Mouse (Mus musculus) embryonic fibroblast, embryonic 13.5 days (primary cell): Measurements from ENCODE around the gene Art4.

Source experiments
- CTCF ChIP-seq: IDR thresholded peaks from 2 replicates; pipeline ENCODE4 v1.5.1; 2011; ENCODE audit warnings: mild to moderate bottlenecking, control low read depth, low read length, moderate library complexity, borderline replicate concordance; ENCODE audit not compliant: insufficient read depth
- POLR2A ChIP-seq: IDR thresholded peaks from 2 replicates; pipeline ENCODE4 v1.6.1; 2011; ENCODE audit warnings: low read depth, mild to moderate bottlenecking, control low read depth, low read length, moderate library complexity

DNA sequence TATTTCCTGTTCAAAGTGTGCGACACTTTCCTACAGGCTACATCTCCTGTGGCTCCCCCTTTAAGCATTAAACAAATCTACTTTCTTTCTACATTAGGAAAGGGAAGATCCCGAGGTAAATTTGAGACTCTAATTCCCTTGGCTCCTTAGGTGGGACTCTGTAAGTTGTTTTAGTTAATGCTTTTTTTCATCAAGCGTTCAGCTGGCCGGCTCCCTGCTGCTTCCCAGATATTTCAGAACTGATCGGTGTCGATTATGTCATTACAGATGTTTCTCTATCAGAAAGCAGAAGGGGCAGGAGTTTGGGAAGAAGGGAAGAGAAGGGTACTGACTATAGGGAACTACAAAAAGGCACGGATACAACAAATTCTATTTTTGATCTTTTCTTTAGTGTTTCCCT lies 30.4 kb downstream of the Art4 start:
- TF ChIP-seq CTCF (no peak), POLR2A (no peak)
